Mouse (Mus musculus) cerebellum, adult 2 months (tissue): Measurements from ENCODE around the gene Tmem235.

Source experiments
- CTCF ChIP-seq: fragments of 200-500 bp; IDR thresholded peaks from 2 replicates; pipeline ENCODE4 v1.5.1; 2011; ENCODE audit warnings: low read depth, mild to moderate bottlenecking, control low read depth, low read length, moderate library complexity, borderline replicate concordance; ENCODE audit not compliant: insufficient read depth
- POLR2A ChIP-seq: fragments of 200-500 bp; IDR thresholded peaks from 2 replicates; pipeline ENCODE4 v1.6.1; 2011; ENCODE audit warnings: low read length, control low read depth, borderline replicate concordance; ENCODE audit not compliant: insufficient read depth

- no peak for TF ChIP-seq CTCF
- TF ChIP-seq POLR2A = no peak
These were observed 33.6 kb upstream of the Tmem235 start for GRCm38 (mm10) chr11:117826916-117827315.
